Mouse (Mus musculus): ENCODE data around the gene Ssh3. TPM values are rescaled to one million over a fixed set of nuclear protein-coding genes. Genes with fewer than 3 reads are reported as not detected.
A peak's percentile ranks its signal among the peaks of the same experiment; 100 is the strongest.

Gene Ssh3
- total and polyA plus RNA-seq, 2 experiments from 2014 or later, result 6.4 to 11.6 TPM

DNA sequence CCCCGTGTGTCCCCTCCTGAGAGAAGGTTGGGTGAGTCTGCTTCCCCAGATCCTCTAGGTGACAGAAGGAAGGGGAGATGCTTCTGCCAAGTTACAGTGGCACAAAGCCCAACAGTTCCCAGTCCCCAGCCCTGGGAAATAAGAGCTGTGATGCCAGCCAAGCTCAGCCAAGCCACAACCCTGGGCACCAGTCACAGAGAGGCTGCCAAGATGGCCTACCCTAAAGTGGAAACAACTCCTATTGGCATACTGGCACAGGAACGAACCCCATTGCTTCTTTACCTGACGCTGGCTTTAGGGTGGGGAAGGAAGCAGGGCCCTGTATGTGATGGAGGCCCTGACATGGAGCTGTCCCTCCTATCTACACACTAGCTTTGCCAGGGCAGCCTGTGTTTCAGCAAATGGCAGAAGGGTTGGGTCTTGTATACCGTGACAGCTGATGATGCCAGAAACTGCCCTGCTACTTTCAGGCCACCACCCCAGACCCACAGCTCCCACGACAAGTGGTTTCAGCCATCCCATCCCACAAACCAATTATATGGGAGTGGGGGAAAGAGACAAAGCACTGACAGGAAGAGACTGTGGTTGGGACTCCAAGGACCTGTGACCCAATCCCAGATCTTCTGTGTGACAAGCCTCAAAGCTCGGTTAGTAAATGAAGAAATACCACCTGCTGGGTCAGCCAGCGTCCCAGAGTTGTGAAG is 34.1 kb upstream of the Ssh3 start:
- Histone ChIP-seq H3K4me2 (ENCODE audit: low read depth, low read length) (peak overlapping the region; percentile 92), H3K27me3 (ENCODE audit: control insufficient read depth, insufficient read depth, low read length) (no peaks in the 10 kb centered on the region), H3K9ac (replicated peaks; ENCODE audit: low read depth, low read length) (0 out of 2 replicates have a peak overlapping the region, but pooled peaks have one; percentile 18), H3K36me3 (replicated peaks; ENCODE audit: control insufficient read depth, insufficient read depth, low read length) (no peaks in the 10 kb centered on the region), H3K9me3 (replicated peaks; ENCODE audit: control insufficient read depth, low read length) (no peaks in the 10 kb centered on the region), H3K4me3 (ENCODE audit: low read depth, low read length) (peak overlapping the region; percentile 5; the same call in 1 of the 2 replicates), H3K4me1 (ENCODE audit: control insufficient read depth, insufficient read depth) (peaks cover 45% of the 10 kb centered on the region), H3K27ac (ENCODE audit: low read depth) (peak overlapping the region; percentile 46)
- WGBS, result 52% methylated on average over 7 of the region's 7 CpGs
- TF ChIP-seq CTCF (IDR thresholded peaks at IDR 0.05; ENCODE audit: low read depth) (no peak), EP300 (IDR thresholded peaks at IDR 0.05; ENCODE audit: low read depth) (no peak)
- ATAC-seq (ENCODE audit: insufficient read depth, low read depth) (no peak), DNase-seq (ENCODE audit: low spot score) (no peak)

DNA sequence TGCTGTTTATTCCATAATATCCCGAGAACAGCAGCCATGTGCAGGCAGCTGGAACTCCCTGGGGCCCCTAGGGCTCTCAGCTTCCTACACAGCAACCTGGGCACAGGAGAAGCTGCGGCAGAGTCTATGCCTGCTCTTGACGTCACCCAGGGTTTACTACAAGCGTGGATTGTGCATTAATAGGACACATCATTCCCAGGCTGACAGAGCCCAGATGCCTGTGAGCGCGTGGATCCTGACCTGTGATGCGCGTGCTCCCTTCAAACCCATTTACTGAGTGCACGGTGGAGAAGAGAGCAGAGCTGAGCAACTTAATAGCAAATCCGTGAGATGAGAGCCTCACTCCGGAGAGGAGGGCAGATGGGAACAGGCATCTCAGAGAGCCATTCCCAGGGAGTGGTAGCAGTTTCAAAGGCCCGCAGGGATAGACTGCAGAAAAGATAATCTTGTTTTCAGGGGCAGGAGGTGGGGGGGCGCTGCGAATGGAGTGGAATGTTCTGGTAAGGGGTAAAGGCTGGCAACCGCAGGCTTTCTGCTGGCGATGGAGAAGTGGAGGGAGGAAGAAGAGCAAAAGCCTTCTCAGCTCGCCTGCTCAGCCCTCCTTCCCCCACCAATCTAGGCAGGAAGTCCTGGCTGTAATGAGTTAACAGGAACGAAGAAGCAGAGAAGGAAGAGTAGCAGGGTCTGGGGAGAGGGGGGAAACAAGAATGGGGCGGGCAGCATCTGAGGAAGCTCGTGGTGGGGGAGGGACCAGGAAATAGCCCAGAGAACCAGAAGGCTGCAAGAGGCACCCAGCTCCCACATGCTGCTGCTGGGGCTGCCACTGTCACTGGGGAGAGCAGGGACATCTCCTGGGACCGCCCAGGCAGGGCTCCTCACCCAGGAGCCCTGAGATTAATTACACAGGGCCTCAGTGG is 33.0 kb upstream of the Ssh3 start:
- Histone ChIP-seq H3K9me3 (replicated peaks; ENCODE audit: control insufficient read depth, low read length) (no peaks in the 10 kb centered on the region), H3K4me3 (ENCODE audit: low read depth, low read length) (peak overlapping the region; percentile 5; the same call in 1 of the 2 replicates), H3K4me2 (ENCODE audit: low read depth, low read length) (peak overlapping the region; percentile 92), H3K9ac (replicated peaks; ENCODE audit: low read depth, low read length) (peak overlapping the region; percentile 18; the same call in 1 of the 2 replicates), H3K27ac (ENCODE audit: low read depth) (peak overlapping the region; percentile 46), H3K27me3 (ENCODE audit: control insufficient read depth, insufficient read depth, low read length) (no peaks in the 10 kb centered on the region), H3K36me3 (replicated peaks; ENCODE audit: control insufficient read depth, insufficient read depth, low read length) (no peaks in the 10 kb centered on the region), H3K4me1 (ENCODE audit: control insufficient read depth, insufficient read depth) (peaks cover 45% of the 10 kb centered on the region)
- ATAC-seq (ENCODE audit: insufficient read depth, low read depth), result no peak
- TF ChIP-seq EP300 (IDR thresholded peaks at IDR 0.05; ENCODE audit: low read depth), result no peak; the same call in 1 of the 2 replicates
- TF ChIP-seq CTCF (IDR thresholded peaks at IDR 0.05; ENCODE audit: low read depth), result no peak
- peak; percentile 58 for DNase-seq (ENCODE audit: low spot score)
- 27% methylated on average over 21 of the region's 21 CpGs for WGBS

DNA sequence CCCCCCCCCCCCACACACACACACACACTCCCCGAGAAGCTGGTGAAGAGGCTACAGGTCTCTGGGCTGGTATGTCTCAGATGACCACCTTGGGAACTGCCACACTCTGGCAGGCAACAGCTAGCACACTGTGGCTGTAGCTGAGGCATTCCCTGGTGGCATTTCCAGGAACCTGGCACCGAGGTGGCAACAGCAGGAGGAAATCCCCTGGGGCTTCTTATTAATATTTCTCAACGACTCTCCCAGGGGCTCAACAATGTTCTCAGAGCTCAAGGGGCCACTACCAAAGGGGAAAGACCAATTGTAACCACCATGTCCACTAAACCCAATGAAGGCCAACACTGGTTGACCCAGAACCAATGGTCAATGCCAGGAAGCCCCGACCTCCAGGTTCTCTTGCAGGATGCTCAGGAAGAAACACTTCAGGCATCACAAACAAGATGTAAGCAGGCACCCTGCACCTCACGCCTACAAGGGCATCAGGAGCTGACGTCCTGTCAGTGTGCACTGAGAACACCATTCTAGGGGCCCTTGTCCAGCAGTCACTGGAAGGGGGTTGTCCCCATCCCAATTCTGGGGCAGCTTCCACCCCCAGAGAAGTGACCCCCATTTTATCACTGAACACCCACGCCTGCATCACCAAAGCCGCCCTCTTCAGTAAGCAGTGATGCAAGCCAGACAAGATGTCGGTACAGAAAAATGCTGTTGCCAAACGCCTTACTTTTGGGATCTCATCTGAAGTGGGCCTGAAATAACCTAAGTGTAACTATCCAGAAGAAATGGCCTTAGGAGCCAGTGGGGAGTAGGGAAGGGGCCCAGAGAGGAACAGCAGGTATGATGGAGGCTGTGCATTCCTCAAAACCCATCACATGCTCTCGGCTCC is 32.1 kb upstream of the Ssh3 start:
- H3K4me1 ChIP-seq (ENCODE audit: control insufficient read depth, insufficient read depth), result peaks cover 45% of the 10 kb centered on the region
- ATAC-seq (ENCODE audit: insufficient read depth, low read depth) (no peak), DNase-seq (ENCODE audit: low spot score) (no peak)
- no peaks in the 10 kb centered on the region for H3K9me3 ChIP-seq (replicated peaks; ENCODE audit: control insufficient read depth, low read length)
- peak overlapping the region; percentile 58 for H3K27ac ChIP-seq (ENCODE audit: low read depth)
- H3K36me3 ChIP-seq (replicated peaks; ENCODE audit: control insufficient read depth, insufficient read depth, low read length), result no peaks in the 10 kb centered on the region
- no peak overlapping the region for H3K4me3 ChIP-seq (ENCODE audit: low read depth, low read length)
- WGBS, result 56% methylated on average over 11 of the region's 11 CpGs
- no peak overlapping the region for H3K9ac ChIP-seq (replicated peaks; ENCODE audit: low read depth, low read length)
- TF ChIP-seq CTCF (IDR thresholded peaks at IDR 0.05; ENCODE audit: low read depth), result no peak
- TF ChIP-seq EP300 (IDR thresholded peaks at IDR 0.05; ENCODE audit: low read depth), result no peak
- H3K27me3 ChIP-seq (ENCODE audit: control insufficient read depth, insufficient read depth, low read length), result no peaks in the 10 kb centered on the region
- H3K4me2 ChIP-seq (ENCODE audit: low read depth, low read length), result peak overlapping the region; percentile 92; the same call in 1 of the 2 replicates

DNA sequence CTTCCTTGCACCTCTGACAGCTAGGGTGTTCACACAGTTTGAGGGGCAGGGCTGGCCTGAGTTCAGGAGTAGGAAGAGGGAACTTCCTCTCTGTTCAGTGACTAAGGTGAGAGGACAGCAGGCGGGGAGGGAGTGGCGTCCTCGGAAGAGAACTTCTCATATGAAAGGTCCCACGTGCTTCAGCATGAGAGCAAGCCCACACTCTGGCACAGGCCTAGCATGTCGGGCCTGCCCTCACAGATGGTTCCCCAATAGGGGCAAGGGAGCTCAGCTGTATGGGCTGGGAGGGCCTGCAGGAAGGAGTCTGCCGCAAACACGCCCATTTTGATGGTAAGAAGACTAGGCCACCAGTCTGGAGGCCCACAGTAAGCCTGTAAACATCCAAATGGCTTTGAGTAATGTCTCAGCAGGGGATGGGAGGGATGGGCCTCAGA is 31.3 kb upstream of the Ssh3 start:
- no peak overlapping the region for H3K4me3 ChIP-seq (ENCODE audit: low read depth, low read length)
- DNase-seq (ENCODE audit: low spot score) (no peak), ATAC-seq (ENCODE audit: insufficient read depth, low read depth) (no peak)
- H3K27ac ChIP-seq (ENCODE audit: low read depth), result peak overlapping the region; percentile 58
- H3K9ac ChIP-seq (replicated peaks; ENCODE audit: low read depth, low read length), result no peak overlapping the region
- H3K27me3 ChIP-seq (ENCODE audit: control insufficient read depth, insufficient read depth, low read length), result no peaks in the 10 kb centered on the region
- H3K36me3 ChIP-seq (replicated peaks; ENCODE audit: control insufficient read depth, insufficient read depth, low read length), result no peaks in the 10 kb centered on the region
- no peaks in the 10 kb centered on the region for H3K9me3 ChIP-seq (replicated peaks; ENCODE audit: control insufficient read depth, low read length)
- WGBS, result 52% methylated on average over 7 of the region's 7 CpGs
- TF ChIP-seq EP300 (IDR thresholded peaks at IDR 0.05; ENCODE audit: low read depth) (no peak), CTCF (IDR thresholded peaks at IDR 0.05; ENCODE audit: low read depth) (no peak)
- H3K4me1 ChIP-seq (ENCODE audit: control insufficient read depth, insufficient read depth), result peaks cover 45% of the 10 kb centered on the region
- no peak overlapping the region for H3K4me2 ChIP-seq (ENCODE audit: low read depth, low read length)

Data from heart, postnatal 0 days (tissue).